Mouse (Mus musculus): ENCODE results near the gene Slc9a7.

Slc9a7 gene

DNA sequence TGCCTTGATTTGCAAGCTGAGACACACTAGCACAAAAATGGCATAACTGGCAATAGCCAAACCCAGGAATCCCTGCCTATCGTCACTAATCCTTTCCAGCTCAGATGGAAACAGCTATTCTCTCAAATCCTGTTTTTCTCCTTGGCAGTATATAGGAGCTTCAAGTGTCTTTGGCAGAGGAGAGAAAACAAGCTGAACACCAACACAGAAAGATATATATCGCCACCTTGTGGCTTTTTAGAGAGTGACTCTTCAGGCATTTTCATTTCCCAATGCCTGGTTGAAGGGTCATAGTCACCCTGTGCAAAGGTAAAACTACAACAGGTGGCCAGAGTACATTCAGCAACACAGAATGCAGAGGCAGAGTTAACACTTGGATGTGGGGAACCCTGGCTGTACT is 134.1 kb downstream of the Slc9a7 start:
- DNase-seq: no peak

DNA sequence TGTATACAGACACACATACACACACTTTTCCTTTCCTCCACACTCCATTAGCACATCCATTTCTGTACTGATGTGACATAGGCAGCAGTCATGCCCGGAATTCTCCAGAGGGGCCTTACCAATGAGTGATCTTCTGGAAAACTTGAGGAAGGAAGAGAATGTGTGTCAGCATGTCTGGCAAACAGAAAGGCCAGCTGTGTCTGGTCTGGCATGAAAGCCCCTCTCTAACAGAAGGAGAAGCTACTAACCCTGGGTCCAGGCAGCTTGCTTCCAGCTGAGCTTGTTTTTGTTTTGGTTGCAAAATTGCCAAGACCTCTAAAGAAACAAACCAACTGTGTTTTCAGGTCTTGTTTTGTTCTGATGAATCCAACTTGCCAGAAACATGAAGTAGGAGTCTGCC is 162.1 kb downstream of the Slc9a7 start:
- DNase-seq: peak; percentile 12 to 26

DNA sequence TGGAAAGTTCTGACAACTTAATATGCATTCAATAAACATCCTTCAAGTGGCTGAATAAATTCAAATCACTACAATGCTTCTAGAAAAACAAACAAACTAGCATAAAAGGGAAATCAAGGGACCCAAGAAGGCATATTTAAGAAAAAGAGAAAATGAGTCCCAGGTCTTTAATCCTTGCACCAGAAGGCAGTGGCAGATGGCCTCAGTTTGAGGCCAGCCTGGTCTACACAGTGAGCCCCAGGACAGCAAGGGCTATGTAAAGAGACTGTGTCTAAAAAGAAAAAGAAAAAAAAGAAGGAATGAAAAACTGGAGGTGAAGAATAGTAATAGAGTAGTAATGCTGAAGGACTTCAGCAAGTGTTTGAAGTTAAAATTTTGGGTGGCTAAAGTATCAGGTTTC is 162.7 kb downstream of the Slc9a7 start:
- no peak for DNase-seq

DNA sequence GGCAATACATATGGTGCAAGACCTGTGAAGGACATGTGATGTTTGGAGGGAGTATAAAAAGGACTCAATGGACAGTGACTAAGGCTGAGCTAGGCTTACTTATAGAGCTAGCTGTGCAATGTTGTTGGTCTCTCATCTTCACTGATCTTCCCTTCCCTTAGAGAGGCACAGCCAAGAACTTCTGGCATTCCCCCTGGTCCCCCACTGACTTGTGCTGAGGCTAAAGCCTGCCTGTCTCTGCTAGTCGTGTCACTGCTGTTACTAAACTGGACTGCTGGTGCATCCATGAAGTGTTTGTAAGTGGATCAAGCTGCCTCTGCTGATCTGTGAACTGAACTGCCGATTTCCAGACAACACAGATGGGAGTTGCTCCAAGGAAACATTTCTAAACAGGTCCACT is 166.1 kb downstream of the Slc9a7 start:
- no peak for DNase-seq

DNA sequence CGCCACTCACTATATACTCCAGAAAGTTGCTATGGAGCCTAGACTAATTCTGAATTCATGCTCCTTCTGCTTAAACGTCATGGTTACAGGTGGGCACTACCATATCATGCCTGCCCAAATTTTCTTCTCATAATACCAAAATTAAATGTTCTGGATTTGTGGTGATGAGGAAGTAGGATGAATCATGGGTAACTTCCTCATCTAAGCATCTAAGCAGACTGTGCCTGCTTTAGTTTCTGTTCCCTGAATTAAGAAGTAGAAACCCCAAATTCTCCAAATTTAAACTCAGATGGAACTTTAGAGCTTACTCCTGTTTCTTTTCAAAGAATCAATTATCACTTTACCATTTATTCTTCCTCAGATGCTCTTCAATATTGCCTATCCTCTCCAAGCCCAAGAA is 173.9 kb downstream of the Slc9a7 start:
- no peak for DNase-seq

DNA sequence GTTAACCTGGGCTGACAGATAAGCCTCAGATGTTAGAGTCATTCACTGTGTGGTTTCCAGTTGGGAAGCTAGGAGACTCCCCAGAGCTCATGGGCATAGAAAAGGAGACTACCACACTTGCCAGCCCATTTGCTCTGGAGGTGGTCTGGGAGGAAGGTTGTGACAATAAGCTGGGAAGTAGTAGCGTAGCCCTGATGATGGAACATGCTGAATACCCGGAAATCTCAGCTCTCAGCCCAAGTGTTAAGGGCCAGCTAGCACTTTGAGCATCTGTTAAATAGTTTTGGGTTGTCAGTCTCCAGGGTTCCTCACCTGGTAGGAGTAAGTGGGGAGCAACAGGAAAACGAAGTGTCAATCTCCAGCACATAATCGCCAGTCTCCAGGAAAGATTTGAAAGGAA is 221.4 kb downstream of the Slc9a7 start:
- no peak for DNase-seq

DNA sequence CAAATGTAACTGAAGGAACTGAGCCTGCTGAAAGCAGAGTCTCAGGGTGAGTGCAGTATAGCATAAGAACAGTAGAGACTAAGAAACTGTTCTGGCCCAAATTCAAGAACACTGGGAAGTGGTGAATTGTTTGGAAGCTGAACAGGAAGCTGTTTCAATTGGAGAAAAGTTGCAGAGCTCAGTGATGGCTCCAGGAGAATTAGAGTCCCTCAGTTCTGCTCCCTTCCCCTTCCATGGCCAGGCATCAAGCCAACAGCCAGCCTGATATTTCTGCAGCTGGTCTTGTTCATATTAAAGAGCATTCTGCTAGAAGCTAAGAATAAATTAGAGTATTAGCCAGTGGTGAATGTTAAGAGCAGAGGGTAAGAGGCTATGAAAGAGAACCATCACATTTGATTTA is 225.0 kb downstream of the Slc9a7 start:
- peak; percentile 62 to 70 for DNase-seq

DNA sequence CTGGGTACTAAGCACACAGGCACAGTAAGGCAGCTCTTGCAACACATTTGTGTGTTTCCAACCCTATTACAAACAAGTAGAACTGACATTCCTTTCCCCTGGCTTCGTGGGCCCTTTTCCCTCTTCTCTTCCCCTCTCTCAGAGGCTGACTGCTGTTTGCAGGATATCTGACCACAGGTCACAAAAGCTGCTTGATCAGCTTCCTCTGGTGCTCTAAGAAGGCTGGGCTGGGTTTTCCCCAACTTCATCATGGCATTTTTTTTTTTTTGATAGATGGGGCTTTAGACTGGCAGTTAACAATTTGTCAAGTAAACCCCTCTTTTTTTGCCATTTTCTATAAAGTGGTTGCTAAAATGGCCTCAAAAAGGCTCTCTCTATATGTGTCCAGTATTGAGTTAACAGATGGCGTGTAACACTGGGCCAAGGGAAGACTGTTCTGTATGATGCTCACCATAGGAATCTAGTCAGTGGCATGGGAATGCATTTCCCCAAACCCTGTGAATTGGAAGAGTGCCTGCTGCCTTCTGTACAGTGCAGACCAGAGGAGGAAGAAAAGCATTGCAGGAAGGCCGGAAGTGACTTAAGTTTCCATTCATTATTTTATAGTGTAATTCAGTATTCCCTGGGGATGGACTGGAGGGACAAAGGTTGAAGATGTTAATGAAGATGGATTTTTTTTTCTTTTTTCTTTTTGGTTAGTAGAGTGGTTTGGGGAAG is 229.7 kb downstream of the Slc9a7 start:
- DNase-seq: peak in 1 of 2 experiments; percentile 7

DNA sequence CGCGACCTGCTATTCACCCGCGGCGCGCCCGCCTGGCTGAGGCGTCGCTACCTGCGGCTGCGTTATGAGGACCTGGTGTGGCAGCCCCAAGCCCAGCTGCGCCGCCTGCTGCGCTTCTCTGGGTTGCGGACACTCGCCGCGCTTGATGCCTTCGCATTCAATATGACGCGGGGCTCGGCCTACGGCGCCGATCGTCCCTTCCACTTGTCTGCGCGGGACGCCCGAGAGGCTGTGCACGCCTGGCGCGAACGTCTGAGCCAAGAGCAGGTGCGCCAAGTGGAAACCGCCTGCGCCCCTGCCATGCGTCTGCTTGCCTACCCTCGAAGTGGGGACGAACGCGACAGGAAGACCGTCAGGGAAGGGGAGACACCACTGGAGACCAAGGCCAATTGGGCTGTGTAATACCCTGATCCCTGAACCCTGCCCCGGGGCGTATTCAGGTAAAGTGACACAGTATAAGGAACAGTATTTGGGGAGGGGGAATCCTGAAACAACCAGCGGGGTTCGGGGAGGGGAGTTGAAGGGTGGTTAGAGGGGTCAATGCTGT is 230.8 kb downstream of the Slc9a7 start:
- peak; percentile 26 to 44 for DNase-seq

DNA sequence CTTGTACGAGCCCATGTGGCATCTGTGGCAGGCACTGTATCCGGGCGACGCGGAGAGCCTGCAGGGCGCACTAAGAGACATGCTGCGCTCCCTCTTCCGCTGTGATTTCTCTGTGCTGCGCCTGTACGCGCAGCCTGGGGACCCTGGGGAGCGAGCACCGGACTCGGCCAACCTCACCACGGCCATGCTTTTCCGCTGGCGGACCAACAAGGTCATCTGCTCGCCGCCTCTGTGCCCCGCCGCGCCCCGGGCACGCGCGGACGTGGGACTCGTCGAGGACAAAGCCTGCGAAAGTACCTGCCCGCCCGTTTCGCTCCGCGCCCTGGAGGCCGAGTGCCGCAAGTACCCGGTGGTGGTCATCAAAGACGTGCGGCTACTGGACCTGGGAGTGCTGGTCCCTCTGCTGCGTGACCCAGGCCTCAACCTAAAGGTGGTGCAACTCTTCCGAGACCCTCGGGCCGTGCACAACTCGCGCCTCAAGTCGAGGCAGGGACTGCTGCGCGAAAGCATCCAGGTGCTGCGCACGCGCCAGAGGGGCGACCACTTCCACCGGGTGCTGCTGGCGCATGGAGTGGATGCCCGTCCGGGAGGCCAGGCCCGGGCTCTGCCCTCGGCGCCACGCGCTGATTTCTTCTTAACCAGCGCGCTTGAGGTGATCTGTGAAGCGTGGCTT is 231.4 kb downstream of the Slc9a7 start:
- peak; percentile 14 to 37 for DNase-seq

DNA sequence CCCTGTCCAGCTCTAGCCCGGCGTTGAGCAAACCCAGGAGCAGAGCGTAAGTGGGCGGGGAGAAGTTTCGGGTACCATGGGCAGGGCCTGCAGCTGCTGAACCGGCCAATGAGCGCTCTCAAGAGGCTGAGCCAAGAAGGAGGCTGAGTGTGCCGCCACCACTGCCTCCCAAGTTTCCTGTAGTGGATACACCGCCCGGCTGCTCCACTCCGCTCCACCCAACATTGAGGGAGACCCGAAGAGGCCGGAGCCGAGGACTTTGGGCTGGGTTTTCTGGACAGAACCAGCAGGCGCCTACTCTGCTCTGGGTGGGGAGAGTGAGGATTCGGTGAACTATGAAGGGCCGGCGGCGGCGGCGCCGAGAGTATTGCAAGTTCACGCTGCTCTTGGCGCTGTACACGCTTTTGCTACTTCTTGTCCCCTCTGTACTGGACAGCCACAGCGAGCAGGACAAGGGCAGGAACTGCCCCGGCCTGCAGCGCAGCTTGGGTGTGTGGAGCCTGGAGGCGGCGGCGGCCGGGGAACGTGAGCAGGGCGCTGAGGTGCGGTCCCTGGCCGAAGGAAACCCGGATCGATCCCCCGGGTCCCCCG is 232.1 kb downstream of the Slc9a7 start, which contains the start of gene Chst7:
Gene Chst7, plus strand, starts transcription at position 180 of the 591 bp plus-strand sequence.
- DNase-seq: peak; percentile 70 to 79
